Mouse (Mus musculus) frontal cortex, postnatal 10 days (tissue): Measurements from ENCODE around the gene Trim56.

ENCODE experiments used
- DNase-seq, 2 experiments: peaks; one replicate each; pipeline ENCODE4 v3.0.0; 2022; ENCODE audit warnings: low spot score in 2 of 2, mixed read lengths in 1 of 2

Gene Trim56

GRCm38 (mm10) chr5:137075726-137076125 lies 40.3 kb downstream of the Trim56 start:
- no peak for DNase-seq

GRCm38 (mm10) chr5:137074191-137074651 lies 41.8 kb downstream of the Trim56 start:
- peak in 1 of 2 experiments; percentile 28 for DNase-seq

- no peak for DNase-seq
Measured at GRCm38 (mm10) chr5:137073141-137073540, 42.9 kb downstream of the Trim56 start.

GRCm38 (mm10) chr5:137072079-137072960 lies 43.7 kb downstream of the Trim56 start, which contains the start of gene Serpine1:
TSS of gene Serpine1 (minus strand) at chr5:137072268.
- peak; percentile 62 for DNase-seq

- DNase-seq, result no peak
Measured at GRCm38 (mm10) chr5:137070881-137071605, 45.0 kb downstream of the Trim56 start.

- DNase-seq, result no peak
Measured at GRCm38 (mm10) chr5:137068711-137069110, 47.3 kb downstream of the Trim56 start.

GRCm38 (mm10) chr5:137065923-137066322 lies 50.1 kb downstream of the Trim56 start:
- no peak for DNase-seq

GRCm38 (mm10) chr5:137065454-137065853 lies 50.6 kb downstream of the Trim56 start:
- no peak for DNase-seq

- no peak for DNase-seq
Measured at GRCm38 (mm10) chr5:137062601-137063000, 53.4 kb downstream of the Trim56 start.

GRCm38 (mm10) chr5:137061809-137062481 lies 54.1 kb downstream of the Trim56 start:
- DNase-seq, result no peak
